Mouse (Mus musculus) kidney, adult 11 months (tissue): ENCODE data around the gene Ppan.
A peak's percentile ranks its signal among the peaks of the same experiment; 100 is the strongest.

Experiments used
- DNase-seq: peaks from one replicate; pipeline ENCODE4 v3.0.0; 2022

Ppan gene

GRCm38 (mm10) chr9:20879097-20879792, 8.7 kb upstream of the Ppan start, which contains the start of gene Angptl6:
TSS of gene Angptl6 (minus strand) at chr9:20879727.
- no peak for DNase-seq

GRCm38 (mm10) chr9:20886563-20886962, 1.4 kb upstream of the Ppan start:
- no peak for DNase-seq

GRCm38 (mm10) chr9:20887191-20887590, 784 bp upstream of the Ppan start:
- DNase-seq: no peak

DNA sequence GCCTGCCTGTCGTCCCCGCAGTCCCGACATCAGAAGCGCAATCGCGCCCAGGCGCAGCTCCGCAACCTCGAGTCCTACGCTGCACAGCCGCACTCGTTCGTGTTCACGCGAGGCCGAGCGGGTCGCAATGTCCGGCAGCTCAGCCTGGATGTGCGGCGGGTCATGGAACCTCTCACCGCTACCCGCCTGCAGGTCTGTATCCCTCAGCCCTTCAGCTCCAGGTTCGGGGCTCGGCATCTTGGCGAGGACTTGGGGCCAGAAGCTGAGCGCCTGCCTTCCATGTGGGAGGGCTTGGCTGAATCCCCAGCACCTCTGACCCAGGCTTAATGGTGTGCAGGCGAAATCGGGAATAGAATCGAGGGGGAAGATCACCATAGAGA, 401 bp downstream of the Ppan start:
- no peak for DNase-seq

GRCm38 (mm10) chr9:20889185-20890141, 1.5 kb downstream of the Ppan start:
- no peak for DNase-seq

- DNase-seq: no peak
Measured at GRCm38 (mm10) chr9:20890411-20890810, 2.4 kb downstream of the Ppan start.

DNA sequence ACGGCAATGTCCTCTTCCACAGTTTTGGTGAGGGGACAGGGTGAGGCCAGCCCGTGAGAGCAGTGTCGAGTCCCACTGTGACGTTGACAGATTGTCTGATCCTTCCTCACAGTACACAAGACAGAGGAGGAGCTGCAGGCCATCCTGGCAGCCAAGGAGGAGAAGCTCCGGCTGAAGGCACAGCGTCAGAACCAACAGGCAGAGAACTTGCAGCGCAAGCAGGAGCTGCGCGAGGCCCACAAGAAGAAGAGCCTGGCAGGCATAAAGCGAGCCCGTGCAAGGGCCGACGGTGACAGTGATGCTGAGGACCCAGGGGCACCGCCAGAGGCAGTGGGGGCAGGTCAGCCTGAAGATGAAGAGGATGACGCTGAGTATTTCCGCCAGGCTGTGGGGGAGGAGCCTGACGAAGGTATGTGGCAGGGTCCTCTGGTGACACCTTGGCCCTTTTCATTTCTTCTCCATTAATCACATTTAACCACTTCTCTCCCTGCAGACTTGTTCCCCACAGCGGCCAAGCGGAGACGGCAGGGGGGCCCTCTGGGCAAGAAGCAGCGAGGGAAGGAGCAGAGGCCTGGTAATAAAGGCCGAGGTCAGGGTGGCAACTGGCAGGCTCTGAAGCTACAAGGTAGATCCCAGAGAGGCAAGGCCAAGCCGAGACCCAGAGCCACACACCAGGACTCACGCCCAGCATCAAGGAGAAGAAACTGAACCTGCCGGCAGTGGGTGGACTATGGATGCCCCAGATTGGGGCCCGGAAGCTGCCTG, 3.5 kb downstream of the Ppan start:
- DNase-seq: no peak

- DNase-seq: no peak
Measured at GRCm38 (mm10) chr9:20892104-20892653, 4.2 kb downstream of the Ppan start.

GRCm38 (mm10) chr9:20893069-20893468, 5.1 kb downstream of the Ppan start:
- DNase-seq: no peak

DNA sequence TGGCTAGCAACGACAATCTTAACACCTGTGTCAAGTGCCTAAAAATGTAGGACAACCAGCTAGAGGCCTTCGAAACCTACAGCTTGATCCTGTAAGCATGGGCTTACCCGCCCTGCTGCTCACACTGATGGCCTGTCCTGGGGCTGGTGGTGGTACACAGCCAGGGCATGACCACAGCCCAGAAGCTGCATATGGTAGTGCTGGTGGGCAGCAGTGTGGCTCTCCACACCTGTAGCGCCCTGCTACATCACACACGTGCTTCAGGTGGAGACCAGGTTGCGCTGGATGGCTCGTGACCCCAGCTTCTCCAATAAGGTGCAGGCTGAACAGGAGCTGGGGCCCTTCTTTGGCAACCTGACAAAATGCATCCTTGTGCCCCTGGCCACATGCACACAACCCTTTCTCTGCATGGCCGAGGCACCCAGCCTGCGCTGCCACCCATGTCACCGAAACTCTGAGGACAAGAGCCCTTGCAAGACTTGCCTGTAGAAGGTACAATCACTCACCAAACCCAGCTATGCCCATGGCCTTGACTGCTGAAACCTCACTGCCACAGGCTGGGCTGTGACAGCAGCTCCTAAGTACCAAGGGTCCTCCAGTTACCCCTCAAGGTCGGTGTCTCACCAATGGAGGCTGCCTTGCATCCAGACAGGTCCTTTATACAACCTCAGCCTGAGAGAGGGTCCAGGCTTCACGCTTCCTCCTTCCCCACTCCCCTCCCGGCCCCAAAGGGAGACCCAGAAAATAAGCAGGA, 5.8 kb downstream of the Ppan start:
- DNase-seq: no peak

GRCm38 (mm10) chr9:20894629-20895028, 6.7 kb downstream of the Ppan start:
- DNase-seq: no peak

- DNase-seq: no peak
Measured at GRCm38 (mm10) chr9:20895382-20895781, 7.4 kb downstream of the Ppan start.

GRCm38 (mm10) chr9:20897736-20898510, 9.9 kb downstream of the Ppan start:
- DNase-seq: no peak

DNA sequence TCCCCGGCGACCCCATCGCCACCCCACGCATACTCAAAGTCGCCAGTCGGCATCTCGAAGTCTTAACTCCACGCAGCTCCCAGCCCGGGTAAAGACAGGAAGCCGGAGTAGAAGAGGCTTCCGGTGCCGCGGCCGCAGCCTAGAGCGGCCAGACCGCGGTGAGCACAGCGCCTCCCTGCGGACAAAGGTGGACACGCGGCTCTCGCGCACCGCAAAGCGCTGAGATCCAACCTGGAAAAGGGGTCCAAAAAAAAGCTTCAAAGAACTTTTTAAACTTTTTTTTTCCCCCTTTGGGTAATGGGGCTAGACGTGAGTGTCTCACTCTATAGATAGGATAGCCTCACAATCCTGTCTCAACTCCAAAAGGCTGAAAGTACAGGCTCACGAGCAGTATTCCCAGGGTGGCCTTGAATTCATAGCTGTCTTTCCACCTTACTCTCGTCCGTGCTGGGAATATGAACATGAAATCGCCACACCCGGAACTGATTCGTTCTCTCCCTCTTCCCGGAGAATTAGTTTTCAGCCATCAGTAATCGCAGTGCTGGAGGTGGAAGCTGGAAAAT, 10.6 kb downstream of the Ppan start, which contains the start of gene Eif3g:
Eif3g (minus strand) TSS at position 113 of the 563 bp plus-strand sequence.
- DNase-seq: peak; percentile 82

DNA sequence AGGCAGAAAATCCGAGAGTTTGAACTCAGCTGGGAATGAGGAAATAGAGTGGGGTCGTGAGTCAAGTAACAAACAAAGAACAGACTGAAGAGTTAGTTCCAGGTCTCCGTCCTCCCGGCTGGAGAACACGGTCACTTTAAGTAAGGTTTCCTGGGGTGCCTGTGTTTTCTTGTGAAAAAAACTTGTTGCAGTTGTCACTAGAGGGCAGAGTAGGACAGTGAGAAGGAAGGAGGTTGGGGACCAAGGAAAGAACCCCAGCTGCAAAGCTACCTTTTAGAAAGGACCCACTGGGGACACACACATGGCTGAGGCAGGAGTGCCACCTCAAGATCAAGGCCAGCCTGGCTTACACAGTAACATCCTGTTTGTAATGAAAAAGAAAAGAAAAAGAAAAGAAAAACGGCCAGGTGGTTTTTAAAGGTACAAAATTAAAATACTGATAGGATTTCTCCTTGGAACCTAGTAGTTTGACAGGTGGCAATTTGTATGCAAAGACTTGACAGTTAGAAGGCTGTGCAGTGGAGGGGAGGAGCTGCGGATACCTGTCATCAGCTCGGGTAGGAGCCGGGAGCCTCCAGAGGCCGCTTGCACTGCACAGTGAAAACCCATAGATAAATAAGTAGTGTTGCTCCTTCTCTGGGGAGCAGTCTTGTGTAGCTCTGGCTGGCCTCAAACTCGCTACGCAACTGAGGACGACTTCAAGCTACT, 13.6 kb downstream of the Ppan start:
- DNase-seq: peak; percentile 38

GRCm38 (mm10) chr9:20902174-20902491, 14.2 kb downstream of the Ppan start:
- no peak for DNase-seq

- DNase-seq: no peak
Measured at GRCm38 (mm10) chr9:20909948-20910347, 22.0 kb downstream of the Ppan start.

GRCm38 (mm10) chr9:20916160-20916559, 28.2 kb downstream of the Ppan start:
- DNase-seq: peak; percentile 28

DNA sequence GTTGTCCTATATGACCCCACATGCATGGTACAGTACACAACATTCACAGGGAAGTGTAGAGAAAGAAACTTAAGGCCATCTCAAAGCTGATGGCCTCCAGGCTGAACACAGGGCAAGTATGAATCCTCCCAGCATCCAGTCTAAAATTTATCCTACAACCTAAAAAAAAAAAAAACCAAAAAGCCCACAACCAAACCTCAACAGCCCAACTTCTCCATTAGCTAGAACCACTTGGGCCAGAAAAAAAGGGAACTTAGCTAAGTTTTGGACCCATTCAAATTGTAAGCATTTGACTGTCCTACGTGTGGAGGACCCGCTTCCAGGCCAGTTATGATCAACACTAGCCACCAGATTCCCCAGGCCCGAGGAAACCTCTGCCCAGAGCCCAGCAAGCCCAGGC, 35.3 kb downstream of the Ppan start:
- DNase-seq: no peak
